Mouse (Mus musculus) right cerebral cortex, postnatal 36 days (tissue): Measurements from ENCODE around the gene Tspan18.

Experiments
- DNase-seq, 2 experiments: peaks; one replicate each; pipeline ENCODE4 v3.0.0; 2022; ENCODE audit warnings: low spot score in 2 of 2, mixed read lengths in 1 of 2

Gene Tspan18

DNA sequence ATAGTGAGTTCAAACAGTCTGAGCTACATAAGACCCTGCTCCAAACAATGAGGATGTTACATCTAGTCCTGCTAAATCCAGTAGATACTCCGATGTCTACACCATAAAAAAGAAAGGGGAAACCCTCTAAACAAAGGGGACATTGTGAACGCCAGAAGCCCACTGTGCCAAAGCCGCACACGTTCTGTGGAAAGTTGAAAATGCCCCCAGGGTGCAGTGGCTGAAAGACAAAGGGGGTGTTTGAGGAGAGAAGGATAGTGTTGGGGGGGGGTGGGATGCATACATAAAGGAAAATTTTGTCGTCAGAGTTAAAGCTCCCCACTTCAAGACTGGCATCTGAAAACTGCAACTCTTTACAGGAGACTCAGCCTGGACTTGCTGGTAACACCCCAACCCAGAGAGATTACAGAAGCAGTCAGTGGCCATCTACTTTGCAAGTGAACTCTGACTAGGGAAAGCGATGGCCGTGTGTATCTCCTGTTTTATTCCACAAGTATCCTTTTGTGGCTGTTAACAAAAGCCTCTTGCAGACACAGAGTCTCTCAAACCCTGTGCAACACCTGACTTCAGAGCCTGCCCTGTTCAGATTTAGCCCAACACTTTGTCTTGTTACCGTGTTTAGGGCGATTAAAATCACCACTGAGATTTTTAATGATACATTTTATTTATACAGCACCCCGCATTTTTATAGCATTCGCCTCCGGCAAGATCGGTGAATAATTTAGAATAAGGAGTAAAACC, 42.9 kb downstream of the Tspan18 start:
- DNase-seq: no peak

DNA sequence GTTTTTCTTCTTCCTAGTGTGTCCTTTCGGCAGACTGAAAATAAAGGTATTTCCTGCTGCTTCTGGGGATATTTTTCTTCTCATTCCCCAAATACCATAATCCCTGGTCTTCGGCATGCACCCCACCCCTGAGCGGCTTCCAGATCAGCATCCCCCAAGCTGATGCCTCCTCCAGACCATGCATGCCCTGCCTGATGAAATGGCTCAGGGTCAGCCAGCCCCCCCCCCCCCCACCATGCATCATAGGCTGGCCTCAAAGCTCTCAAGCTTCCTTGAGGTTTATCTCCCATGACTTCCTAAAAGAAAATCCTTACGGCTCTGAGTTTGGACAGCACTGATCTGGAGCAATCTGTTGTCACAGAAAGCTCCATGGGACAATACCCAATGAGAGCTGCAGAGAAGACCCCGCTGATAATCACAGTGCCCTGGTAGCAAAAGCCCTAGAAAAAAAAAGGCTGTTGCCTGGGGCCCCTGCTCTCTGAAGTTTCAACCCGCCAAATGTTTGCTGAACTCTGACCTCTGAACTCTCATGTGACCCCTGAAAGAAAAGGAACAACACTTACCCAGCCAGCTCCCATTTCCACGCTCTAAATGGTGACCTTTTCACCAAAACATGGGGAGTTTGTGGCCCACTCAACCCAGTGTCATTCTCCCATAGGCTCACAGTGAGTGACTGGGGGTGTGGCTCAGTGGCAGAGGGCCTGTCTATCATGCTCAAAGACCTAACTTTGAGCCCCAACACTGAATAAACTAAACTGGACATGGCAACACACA, 43.8 kb downstream of the Tspan18 start:
- no peak for DNase-seq

DNA sequence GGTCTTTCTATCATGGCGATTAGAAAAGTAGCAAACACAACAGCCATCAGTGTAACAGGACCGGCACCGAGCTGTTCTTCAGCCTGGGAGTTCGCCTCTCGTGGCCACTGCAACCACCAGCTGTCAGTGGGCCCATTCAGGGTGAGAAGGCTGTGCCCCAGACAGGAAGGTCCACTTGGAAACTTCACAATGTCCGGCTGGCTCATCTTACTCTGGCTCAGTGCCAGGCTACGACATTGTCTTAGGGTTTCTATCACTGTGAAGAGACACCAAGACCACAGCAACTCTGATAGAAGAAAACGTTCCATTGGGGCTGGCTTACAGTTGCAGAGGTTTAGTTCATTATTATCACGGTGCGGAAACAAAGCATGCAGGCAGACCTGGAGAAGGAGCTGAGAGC, 45.1 kb downstream of the Tspan18 start:
- DNase-seq: no peak

DNA sequence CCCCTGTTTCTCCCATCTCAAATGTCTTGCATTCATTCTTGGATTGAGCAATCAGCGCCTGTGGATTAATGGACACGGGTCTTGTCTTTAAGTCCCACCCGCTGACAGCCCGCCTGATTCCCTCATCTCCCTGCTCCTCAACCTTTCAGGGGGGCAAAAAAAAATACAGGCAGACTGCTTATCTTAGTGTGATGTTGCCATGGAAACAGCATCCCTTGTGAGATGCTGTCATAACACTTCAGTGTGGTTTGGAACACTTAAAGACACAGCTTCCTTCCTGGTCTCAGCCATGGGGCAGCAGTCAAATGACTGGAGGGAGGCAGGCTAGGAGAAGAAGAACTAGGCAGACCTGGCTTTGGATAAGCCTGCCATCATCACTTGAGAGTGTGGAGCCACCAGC, 47.0 kb downstream of the Tspan18 start:
- DNase-seq: no peak

DNA sequence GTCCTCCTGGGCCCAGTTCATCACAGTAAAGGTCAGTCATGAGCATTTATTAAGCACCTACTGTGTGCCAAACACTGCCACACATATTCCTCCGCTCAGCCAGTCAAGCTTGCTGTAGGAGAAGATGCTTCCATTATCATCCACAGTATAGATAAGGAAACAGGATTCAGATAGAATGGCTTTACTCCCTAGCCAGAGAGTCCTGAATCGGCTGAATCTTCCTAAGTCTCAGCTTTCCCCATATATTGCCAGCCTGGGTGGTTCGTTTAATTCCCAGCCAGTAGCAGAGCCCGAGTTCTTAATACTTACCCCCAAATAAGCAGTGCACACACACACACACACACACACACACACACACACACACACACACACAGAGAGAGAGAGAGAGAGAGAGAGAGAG, 47.6 kb downstream of the Tspan18 start:
- no peak for DNase-seq

DNA sequence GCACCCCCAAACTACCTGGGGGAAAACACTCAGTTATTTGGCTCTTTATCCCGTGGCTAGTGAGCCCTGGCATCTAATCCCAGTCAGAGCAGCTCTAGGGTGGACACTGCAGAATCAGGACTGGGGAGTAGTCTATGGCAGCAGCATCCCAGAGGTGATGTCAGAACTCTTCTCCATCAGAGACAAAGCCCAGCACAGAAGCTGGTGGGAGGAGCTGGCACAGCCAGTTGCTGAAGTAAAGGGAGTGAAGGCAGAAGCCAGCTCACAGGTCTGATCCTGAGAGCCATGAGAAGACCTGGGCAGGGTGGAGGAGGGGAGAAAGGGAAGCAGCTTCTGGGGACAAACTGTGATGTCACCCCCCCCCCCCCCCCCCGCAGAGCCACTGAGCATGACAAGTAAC, 48.0 kb downstream of the Tspan18 start:
- DNase-seq: no peak

DNA sequence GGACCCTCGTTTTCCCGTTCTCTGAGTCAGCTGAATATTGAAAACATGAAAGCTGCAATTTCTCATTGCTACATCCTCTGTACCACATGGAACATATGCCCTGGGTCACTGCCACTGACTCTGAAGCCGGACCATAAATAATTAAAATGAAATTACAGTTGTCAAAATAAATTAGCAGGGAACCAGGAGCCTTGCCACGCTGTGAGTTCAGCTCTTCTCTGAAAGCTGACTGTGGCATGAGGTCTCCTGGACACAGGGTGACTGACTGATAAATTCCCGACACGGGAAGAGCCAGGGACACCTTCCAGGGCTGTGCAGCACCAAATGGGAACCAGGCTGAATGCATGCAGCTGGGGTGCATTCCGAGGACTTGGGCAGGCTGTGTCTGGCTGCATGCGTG, 48.5 kb downstream of the Tspan18 start:
- DNase-seq: no peak

DNA sequence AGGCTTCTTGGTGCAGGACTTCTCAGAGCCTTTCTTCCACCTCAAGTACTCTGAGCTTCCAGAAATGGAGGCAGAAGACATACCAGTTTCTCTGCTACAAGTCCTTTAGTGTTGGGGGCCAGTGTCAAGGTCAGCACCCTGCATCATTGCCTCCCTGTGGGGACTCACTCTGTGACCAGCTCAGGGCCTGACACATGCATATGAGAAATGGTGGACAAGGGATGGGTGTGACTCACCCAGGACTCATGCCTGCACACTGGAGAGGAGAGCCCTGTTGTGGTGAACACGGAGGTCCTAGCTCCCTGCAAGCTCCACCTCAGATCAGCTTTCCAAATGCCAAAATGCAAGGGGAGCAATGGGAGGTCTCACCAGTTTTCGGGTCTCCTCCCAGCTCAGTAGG, 49.7 kb downstream of the Tspan18 start:
- DNase-seq: no peak

DNA sequence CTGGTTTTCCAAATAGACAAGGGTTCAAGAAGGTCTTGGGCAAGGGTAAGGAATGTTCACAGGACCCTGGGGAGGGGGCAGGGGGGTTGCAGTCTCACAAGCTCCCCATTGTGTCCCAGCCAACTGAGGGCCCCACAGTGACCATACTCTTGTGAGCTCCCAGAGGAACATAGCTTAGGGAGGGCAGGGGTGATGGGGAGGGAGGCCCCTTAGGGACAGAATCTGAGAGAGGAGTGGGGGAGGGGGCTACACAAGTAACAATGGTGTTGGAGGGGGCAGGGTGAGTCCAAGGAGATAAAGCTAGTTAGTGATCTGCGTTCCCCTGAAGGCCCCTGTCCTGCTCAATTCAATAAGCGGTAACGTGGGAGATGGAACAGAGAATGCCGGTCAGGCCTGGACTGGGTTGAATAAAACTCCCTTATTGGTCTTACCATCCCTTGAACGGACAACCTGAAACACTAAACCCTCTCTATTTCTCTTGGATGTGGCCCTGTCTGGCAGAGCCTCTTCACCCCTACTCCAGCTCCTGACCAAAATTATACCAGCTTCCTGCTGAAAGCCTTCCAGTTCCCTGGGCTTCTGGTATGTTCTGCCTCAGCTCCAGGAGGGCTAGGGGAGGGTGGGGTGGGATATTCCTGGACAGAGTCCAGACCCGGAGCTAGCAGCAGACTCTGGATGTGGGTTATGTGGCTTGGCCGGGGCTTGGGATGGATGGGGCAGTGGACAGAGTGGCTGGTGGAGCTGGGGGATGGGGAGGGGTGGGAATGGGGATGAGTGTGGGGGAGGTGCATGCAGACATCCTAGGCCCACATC, 50.6 kb downstream of the Tspan18 start:
- no peak for DNase-seq

DNA sequence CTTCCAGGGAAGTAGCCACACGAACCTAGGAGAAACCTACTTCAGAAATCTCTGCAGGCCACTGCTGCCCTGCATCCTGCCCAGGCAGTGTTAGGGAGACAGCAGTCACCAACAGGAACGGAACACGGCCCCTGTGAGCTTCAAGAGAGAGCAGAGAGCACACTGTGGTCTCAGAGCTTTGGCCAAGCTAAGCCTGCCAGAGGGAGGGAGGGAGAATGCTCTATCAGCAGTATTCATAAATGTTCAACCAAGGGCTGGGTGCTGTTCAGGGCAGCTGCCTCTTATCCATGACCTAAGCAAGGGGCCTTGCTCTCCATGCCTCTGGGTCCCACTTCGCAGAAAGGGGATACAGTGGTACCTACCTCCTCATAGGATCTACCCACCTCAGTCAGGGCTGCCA, 51.7 kb downstream of the Tspan18 start:
- no peak for DNase-seq

DNA sequence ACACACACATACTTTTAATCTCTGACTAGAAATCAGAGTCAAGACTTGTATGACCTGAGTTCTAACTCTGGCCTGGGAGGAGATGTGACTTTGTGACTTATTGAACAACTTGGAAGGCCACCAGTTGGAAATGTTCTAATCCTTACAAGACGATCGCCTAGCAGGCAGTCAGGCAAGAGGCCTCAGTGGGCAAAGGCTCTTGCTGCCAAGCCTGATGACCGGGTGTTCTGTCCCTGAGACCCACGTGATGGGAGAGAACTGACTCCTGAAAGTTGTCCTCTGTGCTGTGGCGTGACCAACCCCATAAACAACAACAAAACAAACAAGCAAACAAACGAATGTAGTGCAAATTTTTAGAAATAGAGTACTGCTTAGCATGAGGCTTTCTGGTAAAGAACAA, 52.8 kb downstream of the Tspan18 start:
- no peak for DNase-seq

DNA sequence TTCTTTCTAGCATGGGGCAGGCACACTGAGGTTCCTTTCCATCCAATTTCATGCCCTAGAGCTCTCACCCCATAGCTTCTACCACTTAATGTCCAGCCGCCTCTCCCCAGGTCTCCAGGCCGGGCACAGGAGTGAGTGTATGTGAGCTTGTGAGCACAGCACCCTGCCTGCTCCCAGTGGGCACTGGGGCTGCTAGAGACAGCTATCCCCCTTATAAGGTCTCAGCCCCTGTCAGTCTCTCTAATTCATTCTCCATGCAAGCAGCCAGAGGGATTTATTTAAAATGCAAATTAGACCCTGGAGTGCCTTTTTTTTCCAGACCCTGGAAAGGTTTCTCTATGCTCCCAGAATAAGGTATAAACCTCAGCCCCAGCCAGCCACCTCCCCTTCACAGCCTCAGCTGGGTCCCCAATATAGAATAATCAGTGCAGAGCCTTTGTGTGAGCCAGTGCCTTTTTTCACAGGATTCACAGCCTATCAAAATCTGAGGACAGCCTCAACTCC, 54.1 kb downstream of the Tspan18 start:
- DNase-seq: no peak

DNA sequence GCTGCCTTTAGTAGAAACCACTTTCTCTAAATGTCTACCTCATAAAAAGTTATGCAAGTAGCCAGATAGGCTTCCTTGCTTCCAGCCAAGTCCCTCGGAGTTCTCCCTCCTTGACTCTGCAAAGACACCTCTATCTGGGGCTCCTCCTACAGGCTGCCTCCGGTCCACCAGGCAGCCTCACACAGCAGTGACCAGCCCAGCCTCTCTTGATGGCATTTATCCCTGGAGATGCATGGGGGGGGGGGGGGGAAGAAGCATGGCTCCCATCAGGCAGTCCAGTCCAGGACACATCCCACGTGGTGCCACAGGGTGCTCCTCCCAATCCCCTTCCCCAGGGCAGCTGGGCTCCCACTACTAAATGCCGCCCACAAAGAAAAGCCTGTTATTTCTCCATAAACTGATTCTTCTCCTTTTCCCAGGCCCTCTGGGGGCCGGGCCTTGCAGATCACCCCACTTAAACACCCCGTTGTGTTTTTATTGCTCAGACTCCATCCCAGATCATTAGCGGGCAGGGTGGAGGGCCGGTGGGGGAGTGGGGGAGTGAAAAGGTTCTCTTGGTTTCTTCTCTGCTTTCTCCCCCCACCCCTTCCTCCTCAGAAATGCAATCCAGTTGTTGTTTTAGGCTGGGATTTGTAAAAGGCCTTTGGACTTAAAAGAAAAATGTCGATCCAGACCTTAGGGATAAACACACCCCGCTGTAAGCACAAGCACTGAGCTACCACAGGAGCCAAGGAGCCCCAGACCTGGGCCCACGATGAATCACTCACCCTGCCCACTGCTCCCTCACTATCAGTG, 55.9 kb downstream of the Tspan18 start:
- no peak for DNase-seq

DNA sequence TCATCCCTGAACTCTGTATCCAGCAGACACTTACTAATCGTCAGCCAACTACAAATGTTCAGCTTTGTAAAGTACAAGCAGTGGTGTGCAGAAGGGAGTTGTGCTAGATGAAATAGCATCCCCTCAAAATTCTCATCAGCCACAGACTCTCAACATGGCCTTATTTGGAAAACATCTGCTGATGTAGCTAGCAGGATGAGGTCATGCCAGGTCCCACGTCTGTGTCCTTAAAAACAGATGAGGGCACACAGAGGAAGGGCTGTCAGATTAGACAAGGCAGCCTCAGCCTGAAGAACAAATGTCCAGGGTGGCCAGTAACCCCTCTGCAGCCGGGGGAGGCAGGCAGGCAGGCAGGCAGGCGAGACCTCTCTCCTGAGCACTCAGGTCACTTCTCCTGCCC, 56.8 kb downstream of the Tspan18 start:
- no peak for DNase-seq

DNA sequence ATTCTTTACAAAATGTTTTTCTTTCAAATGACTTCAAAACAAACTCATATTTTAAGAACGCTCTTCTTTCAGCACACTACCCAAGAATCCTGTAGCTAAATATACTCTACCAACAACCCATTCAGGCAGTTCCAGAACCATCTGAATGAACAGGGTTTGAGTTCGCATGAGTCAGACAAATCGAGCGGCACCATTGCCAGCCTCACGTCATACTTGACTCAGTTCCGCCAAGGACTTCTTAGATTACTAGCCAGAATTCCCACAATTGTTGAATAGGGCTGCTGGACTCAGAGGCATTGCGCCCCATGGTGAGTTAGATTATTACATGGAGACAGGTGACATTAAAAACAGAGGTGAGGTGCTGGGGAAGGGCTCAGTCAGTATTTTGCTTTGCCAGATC, 58.3 kb downstream of the Tspan18 start:
- DNase-seq: peak; percentile 31 to 41

DNA sequence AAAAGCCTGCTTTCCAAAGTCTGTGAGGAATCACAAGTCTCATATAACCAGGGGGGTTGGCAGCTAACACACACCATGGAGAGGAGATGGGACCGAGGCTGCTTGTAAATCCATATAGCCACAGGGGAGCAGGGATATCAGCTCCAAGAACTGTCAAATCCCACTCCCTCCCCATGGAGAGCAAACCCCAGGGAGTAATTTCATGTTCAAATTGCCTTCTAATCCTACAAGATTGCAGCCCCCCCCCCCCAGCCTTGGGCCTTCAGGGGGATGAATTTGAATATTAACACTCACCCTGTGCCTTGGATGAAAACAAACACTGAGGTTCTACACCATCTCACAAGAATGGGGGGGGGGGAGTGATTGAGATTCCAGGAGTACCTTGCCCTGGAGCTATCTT, 60.4 kb downstream of the Tspan18 start:
- DNase-seq: no peak

DNA sequence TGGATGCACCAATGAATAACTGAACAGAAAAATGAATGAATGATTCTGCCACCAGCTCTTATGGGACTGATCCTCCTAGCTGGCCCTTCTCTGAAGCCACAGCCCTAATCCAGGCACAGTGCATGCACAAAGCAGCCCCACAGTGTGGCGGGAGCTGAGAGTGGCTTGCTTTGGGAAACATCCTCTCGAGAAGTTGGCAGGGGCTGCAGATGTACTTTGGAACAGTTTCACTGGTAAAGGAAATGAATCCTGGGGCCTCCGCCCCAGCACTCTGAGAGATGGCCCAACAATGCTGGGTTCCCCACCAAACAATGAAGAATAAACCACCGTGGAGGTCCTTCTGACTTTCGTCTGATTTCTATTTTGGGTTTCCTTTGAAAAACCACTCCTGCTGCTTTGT, 64.2 kb downstream of the Tspan18 start:
- DNase-seq: no peak

DNA sequence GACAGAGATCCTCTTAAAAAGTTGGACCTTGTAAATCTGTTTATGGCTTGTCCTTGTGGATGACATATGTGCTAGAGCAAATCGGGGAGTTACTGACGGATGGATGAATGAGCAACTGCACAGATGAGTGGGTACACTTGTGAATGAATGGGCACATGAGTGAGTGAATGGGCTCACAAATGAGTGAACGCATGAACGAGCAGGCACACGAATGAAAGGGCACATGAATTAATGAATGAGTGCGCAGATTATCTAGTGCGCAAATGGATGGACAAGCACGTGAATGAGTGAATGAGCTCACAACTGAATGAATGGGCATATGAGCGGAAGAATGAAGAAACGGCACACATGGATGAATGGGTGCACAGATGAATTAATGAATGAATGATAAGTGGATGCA, 64.7 kb downstream of the Tspan18 start:
- DNase-seq: no peak

DNA sequence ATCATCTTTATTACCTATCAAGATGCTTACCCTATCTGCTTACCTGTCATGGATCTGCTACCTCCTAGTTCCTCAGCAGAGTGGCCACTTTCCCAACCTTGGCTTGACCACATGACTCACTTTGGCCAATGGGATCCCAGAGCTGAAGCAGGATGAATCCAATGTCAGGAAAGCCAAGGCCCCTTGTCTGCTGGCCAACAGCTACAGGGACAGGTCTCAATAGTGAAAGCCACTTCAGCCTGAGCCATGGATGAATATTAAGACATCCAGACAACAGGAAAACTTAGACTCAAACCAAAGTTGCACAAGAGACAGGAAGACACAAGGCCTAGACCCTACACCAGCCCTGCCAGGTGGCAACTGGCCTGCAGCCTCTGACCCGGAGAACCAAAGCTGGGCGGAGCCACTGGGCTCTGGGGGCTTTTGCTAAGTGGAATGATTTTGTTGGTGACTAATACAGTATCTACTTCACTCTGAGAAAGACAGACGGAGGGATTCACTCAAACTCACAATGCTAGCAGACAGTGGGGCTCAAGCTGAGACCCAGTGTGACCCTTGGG, 65.5 kb downstream of the Tspan18 start:
- DNase-seq: no peak

DNA sequence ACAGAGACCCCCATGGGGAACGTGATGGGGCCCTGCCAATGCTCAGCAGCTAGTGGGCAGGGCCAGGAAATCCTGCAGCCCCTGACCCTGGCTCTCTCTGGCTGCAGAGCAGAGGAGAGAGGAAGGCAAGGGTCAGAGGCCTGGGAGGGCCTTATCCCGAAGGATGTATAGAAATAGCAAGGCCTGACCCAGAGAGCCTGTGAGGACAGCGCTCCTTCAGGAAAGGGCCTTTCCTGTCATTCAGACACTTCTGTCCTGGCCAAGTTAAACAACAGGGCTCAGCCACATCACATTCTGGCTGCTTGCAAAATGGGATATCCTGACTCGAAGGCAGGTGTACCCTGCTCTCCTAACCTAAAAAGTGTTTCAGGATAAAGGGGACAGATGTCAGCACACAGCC, 66.5 kb downstream of the Tspan18 start:
- DNase-seq: no peak

DNA sequence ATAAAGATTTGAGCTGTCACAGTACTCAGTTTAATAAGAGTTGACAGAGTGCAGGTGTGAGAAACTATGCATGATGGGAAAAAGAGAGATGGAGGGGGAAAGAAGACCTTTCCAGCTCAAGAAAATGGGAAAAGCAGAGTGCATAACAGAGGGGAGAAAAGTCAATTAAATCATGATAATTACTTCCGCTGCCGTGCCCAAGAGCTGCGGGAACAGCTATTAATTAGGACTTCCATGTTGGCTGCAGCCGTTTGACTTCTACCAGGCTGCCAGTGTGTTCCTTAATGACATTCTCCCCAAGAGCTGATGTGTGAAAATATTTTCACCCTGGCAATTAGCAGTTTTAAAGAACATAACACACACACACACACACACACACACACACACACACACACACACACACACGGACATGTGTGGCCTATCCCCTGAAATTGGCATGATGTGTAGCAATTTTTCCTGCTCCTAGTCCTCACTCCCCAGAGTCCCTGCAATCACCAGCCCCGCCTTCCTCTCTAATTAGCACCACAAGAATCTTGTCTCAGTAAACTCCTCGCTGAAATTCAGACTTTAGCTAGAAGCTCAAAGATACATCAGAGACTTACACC, 67.6 kb downstream of the Tspan18 start:
- DNase-seq: no peak
